Mouse (Mus musculus) adrenal gland, adult 10 weeks (tissue): ENCODE data around the gene Car2. TPM values are rescaled to one million over a fixed set of nuclear protein-coding genes. Genes with fewer than 3 reads are reported as not detected.

Source experiments
- polyA plus RNA-seq: library from polyadenylated mRNA; stranded (reverse); fragments of 350-450 nt; fragmentation: Illumina TruSeq; extraction: RNeasy Lipid Tissue Mini Kit (QIAGEN cat#74804); gene quantifications from one replicate; pipeline ENCODE4 v1.2.3, GENCODE M21; 2014; ENCODE audit warnings: low read depth, low replicate concordance

Car2 gene
- polyA plus RNA-seq = 27.9 TPM

GRCm38 (mm10) chr3:14886102-14887098, at the start of gene Car2:
Car2 (plus strand) TSS chr3:14886273.

GRCm38 (mm10) chr3:14863022-14863711, 22.9 kb upstream of the Car2 start, which contains the start of gene Car3:
Car3 (plus strand) TSS chr3:14863512.

Other genes with a start within 250 kb of the Car2 start
- gene Car13, start 244.5 kb upstream of the Car2 start, polyA plus RNA-seq = 30.2 TPM
- not detected for gene Car1, start 77.9 kb upstream of the Car2 start, polyA plus RNA-seq
- 3,273 TPM for gene Car3, start 22.8 kb upstream of the Car2 start, polyA plus RNA-seq